Mouse (Mus musculus) stomach, postnatal 0 days (tissue): ENCODE measurements around the gene Esrrg. TPM values are rescaled to one million over a fixed set of nuclear protein-coding genes. Genes with fewer than 3 reads are reported as not detected.

ENCODE experiments used
- ATAC-seq: fragments of 200-750 bp; cut with Nextera tagmentation; 2 replicates; pipeline ENCODE4 v1.8.0; 2017; ENCODE audit not compliant: low FRiP score, low TSS enrichment
- DNase-seq: peaks from one replicate; pipeline ENCODE4 v3.0.0-alpha.2; 2016; ENCODE audit warnings: low spot score
- H3K27ac ChIP-seq: fragments of 300-500 bp; sonication (generic); replicated peaks from 2 replicates; pipeline ENCODE4 v1.5.1; 2014; ENCODE audit warnings: mild to moderate bottlenecking, control low read depth
- H3K27me3 ChIP-seq: fragments of 300-500 bp; sonication (generic); 2 replicates; pipeline ENCODE4 v1.6.1; 2014; ENCODE audit warnings: low read length; ENCODE audit not compliant: control insufficient read depth, insufficient read depth
- H3K36me3 ChIP-seq: fragments of 300-500 bp; sonication (generic); 2 replicates; pipeline ENCODE4 v1.6.1; 2014; ENCODE audit warnings: low read length, mixed read lengths; ENCODE audit not compliant: control insufficient read depth, insufficient read depth
- H3K4me1 ChIP-seq: fragments of 300-500 bp; sonication (generic); replicated peaks from 2 replicates; pipeline ENCODE4 v1.6.1; 2014; ENCODE audit warnings: antibody characterized with exemption; ENCODE audit not compliant: control insufficient read depth, insufficient read depth
- H3K4me2 ChIP-seq: fragments of 300-500 bp; sonication (generic); replicated peaks from 2 replicates; pipeline ENCODE4 v1.6.1; 2014; ENCODE audit warnings: low read depth, mild to moderate bottlenecking, control low read depth, moderate library complexity
- H3K4me3 ChIP-seq: fragments of 300-500 bp; sonication (generic); 2 replicates; pipeline ENCODE4 v1.5.1; 2014; ENCODE audit warnings: low read depth, low read length, control low read depth
- H3K9ac ChIP-seq: fragments of 300-500 bp; sonication (generic); 2 replicates; pipeline ENCODE4 v1.6.1; 2014; ENCODE audit warnings: mild to moderate bottlenecking, low read length, control low read depth, mixed read lengths
- H3K9me3 ChIP-seq: fragments of 300-500 bp; sonication (generic); 2 replicates; pipeline ENCODE4 v1.6.1; 2016; ENCODE audit warnings: low read length; ENCODE audit not compliant: control insufficient read depth
- CTCF ChIP-seq: IDR thresholded peaks from 2 replicates; pipeline ENCODE4 v1.5.1; 2016; ENCODE audit warnings: antibody characterized with exemption, low read depth, mild to moderate bottlenecking, moderate library complexity
- EP300 ChIP-seq: optimal IDR thresholded peaks from 2 replicates; pipeline ENCODE3; 2016; ENCODE audit warnings: antibody characterized with exemption
- WGBS: fragments of 180-500 bp; shearing (Covaris S2); extraction: QIAGEN DNeasy Blood & Tissue Kit; methylation state at CpG from one replicate; pipeline ENCODE4 v1.1.7; 2014; 5-methylcytosine and 5-hydroxymethylcytosine counted together
- polyA plus RNA-seq: library from polyadenylated mRNA; unstranded; fragments of >200 nt; fragmentation: Nextera tagmentation; extraction: Ambion mirVana; gene quantifications from 2 replicates; pipeline ENCODE4 v1.2.1, GENCODE M21; 2015

Gene Esrrg
- polyA plus RNA-seq, 1 experiment from 2014 or later: 7.4 TPM

DNA sequence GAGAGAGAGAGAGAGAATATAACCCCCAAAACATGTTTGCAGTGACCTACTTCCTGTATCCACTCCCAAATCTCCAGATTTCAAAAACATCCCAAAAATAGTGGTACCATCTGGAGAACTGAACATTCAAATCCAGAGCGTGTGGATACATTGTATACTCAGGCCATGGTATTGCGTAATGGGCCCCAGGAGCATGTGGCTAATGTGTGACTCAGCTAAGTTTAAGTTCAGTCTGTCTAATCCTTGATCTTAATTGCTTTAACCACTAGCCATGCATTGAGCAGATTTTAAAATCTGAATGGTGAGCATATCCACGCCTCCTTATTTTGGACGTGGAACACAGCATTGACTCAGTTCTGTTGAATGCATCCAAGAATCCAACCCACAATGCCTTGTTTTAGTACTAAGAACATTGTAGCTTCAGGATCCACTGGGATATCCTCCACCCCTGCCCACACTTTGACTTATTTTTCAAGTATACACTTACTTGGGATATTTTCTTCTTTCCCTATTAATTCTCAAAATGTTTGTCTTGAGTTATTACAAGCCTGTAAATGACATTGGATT, 612.7 kb downstream of the Esrrg start:
- TF ChIP-seq CTCF: no peak
- no peak for TF ChIP-seq EP300
- Histone ChIP-seq H3K27ac (no peak overlapping the region), H3K36me3 (no peaks in the 10 kb centered on the region), H3K4me1 (no peaks in the 10 kb centered on the region), H3K4me3 (no peak overlapping the region), H3K27me3 (no peaks in the 10 kb centered on the region), H3K9me3 (no peaks in the 10 kb centered on the region), H3K9ac (no peak overlapping the region), H3K4me2 (no peak overlapping the region)
- ATAC-seq (no peak), DNase-seq (no peak)
- 62% methylated on average over 4 of the region's 4 CpGs for WGBS

DNA sequence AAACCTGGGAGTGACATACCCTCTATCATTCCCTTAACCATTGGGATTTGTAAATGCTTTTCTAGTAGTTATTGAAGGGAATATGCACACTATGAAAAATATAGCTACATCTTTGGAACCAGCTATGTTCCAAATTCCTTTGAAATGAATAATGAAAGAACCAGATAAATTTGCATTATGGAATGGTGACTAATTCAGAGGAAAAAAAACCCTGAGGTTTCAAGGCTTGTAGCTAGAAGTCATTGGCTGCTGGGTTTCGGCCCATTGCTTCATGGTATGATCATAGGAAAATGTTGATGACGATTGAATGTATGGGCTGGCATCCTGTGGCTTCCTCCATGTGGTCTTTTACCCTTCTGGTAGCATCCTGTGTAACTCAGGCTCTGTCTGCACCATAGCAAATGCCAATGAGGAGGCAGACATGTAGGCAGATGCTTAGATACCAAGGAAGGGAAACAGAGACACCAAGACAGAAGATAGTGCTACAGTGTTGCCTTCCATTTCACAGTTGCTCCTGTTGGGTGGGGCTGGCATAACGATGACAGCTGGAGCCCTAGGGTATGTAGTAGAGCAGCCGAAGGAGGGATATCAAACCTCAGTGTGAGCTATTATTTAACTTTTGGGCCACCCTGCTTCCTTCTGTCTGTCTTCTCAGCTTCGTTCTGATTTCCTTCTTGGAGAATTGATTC, 624.6 kb downstream of the Esrrg start:
- no peak for ATAC-seq
- DNase-seq: no peak

DNA sequence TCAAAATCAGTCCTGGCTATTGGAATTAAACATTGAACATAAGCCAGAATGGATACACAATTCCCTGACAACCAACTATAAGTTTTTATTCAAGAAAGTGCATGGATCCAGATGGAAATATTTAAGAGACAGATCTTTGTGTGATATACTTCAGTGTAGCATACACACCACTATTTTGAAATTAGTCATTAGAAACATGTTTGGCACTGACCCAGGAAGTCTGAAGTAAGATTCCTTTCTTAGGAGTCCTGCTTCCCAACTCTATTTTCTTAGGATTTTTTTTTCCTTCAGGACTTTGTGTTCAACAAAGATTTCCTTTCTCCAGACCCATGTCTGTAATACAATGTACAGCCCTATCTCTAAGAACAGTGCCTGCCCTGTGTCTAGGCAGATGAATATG, 630.0 kb downstream of the Esrrg start:
- ATAC-seq: no peak
- H3K4me2 ChIP-seq: no peak overlapping the region
- TF ChIP-seq CTCF (no peak), EP300 (no peak)
- no peak overlapping the region for H3K4me3 ChIP-seq
- H3K27me3 ChIP-seq: no peaks in the 10 kb centered on the region
- H3K36me3 ChIP-seq: no peaks in the 10 kb centered on the region
- no peak overlapping the region for H3K27ac ChIP-seq
- DNase-seq: no peak
- no peak overlapping the region for H3K9ac ChIP-seq
- H3K4me1 ChIP-seq: no peaks in the 10 kb centered on the region
- no peaks in the 10 kb centered on the region for H3K9me3 ChIP-seq

More for the DNA sequence above, 624.6 kb downstream of the Esrrg start:
- Histone ChIP-seq H3K4me3 (no peak overlapping the region), H3K27me3 (no peaks in the 10 kb centered on the region), H3K36me3 (no peaks in the 10 kb centered on the region), H3K9ac (no peak overlapping the region), H3K27ac (no peak overlapping the region), H3K4me1 (no peaks in the 10 kb centered on the region), H3K9me3 (no peaks in the 10 kb centered on the region), H3K4me2 (no peak overlapping the region)
- TF ChIP-seq CTCF (no peak), EP300 (no peak)
- 85% methylated on average over 5 of the region's 5 CpGs for WGBS

DNA sequence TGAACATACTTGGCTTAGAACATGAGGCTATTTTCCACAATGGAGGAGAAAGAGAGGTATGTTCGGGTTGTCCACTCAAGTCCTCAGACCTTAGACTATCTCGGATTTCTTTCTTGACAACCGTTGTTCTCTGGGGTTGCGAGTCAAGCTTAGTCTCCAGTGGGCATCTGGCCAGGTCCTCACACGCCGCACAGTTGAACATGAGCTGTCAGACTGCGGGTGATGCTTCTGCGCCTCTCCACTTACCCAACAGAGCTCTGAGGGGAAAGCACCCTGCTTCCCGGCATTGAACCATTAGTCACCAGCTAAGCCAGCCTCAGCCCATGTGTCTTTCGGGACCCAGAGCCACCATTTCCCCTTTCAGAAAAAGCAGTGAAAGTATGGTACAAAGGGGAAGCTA, 633.2 kb downstream of the Esrrg start:
- Histone ChIP-seq H3K9ac (no peak overlapping the region), H3K4me2 (no peak overlapping the region), H3K36me3 (no peaks in the 10 kb centered on the region), H3K4me1 (no peaks in the 10 kb centered on the region), H3K27me3 (no peaks in the 10 kb centered on the region), H3K4me3 (no peak overlapping the region), H3K27ac (no peak overlapping the region), H3K9me3 (no peaks in the 10 kb centered on the region)
- TF ChIP-seq CTCF: no peak
- TF ChIP-seq EP300: no peak
- no peak for ATAC-seq
- 88% methylated on average over 10 of the region's 10 CpGs for WGBS
- DNase-seq: no peak

DNA sequence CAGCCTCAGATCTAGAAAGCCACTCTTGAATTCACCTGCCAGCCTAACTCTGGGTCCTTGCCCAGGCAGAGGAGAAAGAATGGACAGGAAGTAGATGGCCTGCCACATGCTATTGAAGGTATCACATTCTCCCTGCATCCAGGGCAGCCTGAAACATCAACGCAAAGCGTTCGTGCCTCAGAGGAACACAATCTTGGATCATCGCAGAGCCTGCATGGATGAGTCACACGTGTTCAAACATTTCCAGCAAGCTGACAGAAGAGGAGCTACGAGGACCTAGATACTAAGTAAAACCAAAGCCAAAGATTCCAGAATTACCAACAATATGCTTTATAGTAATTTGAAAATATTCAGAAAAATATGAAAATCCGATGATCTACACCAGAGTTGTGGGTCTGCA, 648.9 kb downstream of the Esrrg start:
- TF ChIP-seq CTCF (no peak), EP300 (no peak)
- Histone ChIP-seq H3K9me3 (no peaks in the 10 kb centered on the region), H3K4me2 (no peak overlapping the region), H3K4me3 (no peak overlapping the region), H3K9ac (no peak overlapping the region), H3K27me3 (no peaks in the 10 kb centered on the region), H3K36me3 (no peaks in the 10 kb centered on the region), H3K27ac (no peak overlapping the region), H3K4me1 (no peaks in the 10 kb centered on the region)
- no peak for ATAC-seq
- DNase-seq: no peak
- 64% methylated on average over 7 of the region's 7 CpGs for WGBS

DNA sequence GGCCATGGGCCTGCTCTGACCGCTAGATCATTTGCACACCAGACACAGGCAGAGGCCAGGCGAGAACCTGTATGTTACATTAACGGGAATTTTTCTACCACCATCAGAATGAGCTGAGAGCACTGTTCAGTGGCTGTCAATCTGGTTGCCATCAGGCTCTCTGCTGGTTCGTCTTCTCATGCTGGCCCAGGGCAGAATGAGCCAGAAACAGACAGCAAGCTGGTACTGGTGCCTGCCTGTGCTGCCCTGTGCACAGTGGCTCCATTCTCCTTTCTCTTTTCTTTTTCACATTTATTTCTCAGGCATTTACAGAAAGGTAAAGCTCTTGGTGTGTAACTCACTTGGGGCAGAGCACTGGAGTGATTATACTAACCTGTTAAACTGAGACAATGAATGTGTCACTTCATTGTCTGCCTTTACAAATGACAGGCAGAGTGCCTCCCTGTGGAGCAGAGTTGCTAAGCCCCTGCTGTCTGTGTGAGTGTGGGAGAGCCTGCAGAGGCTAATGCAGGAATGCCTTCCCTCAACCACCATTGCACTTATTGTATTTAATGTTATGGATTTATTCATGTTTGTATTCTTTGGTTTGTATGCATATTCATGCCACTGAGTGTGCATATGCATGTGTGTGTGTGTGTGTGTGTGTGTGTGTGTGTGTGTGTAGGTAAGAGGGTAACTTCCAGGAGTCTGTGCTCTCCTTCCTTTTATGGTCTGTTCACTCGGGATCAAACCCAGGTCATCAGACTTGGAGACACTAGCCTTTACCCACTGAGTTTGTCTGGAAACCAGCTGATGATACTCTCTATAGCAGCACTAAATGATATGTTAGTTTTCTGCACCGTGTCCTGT, 651.9 kb downstream of the Esrrg start:
- ATAC-seq (no peak), DNase-seq (no peak)
- H3K4me3 ChIP-seq: no peak overlapping the region
- H3K9ac ChIP-seq: no peak overlapping the region
- H3K27me3 ChIP-seq: no peaks in the 10 kb centered on the region
- H3K4me2 ChIP-seq: no peak overlapping the region
- WGBS: 72% methylated on average over 6 of the region's 6 CpGs
- H3K27ac ChIP-seq: no peak overlapping the region
- H3K36me3 ChIP-seq: no peaks in the 10 kb centered on the region
- H3K4me1 ChIP-seq: no peaks in the 10 kb centered on the region
- TF ChIP-seq CTCF (no peak), EP300 (no peak)
- no peaks in the 10 kb centered on the region for H3K9me3 ChIP-seq
